Mouse (Mus musculus) lung, postnatal 0 days (tissue): ENCODE results near the gene Ddb1.

Source experiments
- CTCF ChIP-seq: IDR thresholded peaks from 2 replicates; pipeline ENCODE4 v1.5.1; 2016; ENCODE audit warnings: antibody characterized with exemption, mild to moderate bottlenecking
- EP300 ChIP-seq: IDR thresholded peaks from 2 replicates; pipeline ENCODE4 v1.6.1; 2016; ENCODE audit warnings: antibody characterized with exemption, mild to moderate bottlenecking, control low read depth

GRCm38 (mm10) chr19:10580102-10580501 lies 25.0 kb upstream of the Ddb1 start:
- TF ChIP-seq CTCF (no peak), EP300 (no peak)
